Mouse (Mus musculus) ES-Bruce4 (cell line): ENCODE results near the gene Naga. TPM values are rescaled to one million over a fixed set of nuclear protein-coding genes. Genes with fewer than 3 reads are reported as not detected.

ENCODE experiments used
- H3K27ac ChIP-seq: 2 replicates; pipeline ENCODE4 v1.5.1; 2012; ENCODE audit warnings: low read length, inconsistent platforms; ENCODE audit not compliant: insufficient read depth
- H3K27me3 ChIP-seq: 2 replicates; pipeline ENCODE4 v1.6.1; 2012; ENCODE audit warnings: mild to moderate bottlenecking, low read length, inconsistent platforms; ENCODE audit not compliant: control insufficient read depth, poor library complexity, insufficient read depth, severe bottlenecking
- H3K36me3 ChIP-seq: 2 replicates; pipeline ENCODE4 v1.6.1; 2012; ENCODE audit warnings: inconsistent platforms, mild to moderate bottlenecking, low read length, moderate library complexity; ENCODE audit not compliant: control insufficient read depth, poor library complexity, insufficient read depth, severe bottlenecking
- H3K4me1 ChIP-seq: one replicate; pipeline ENCODE4 v1.8.1; 2011; ENCODE audit warnings: low read length; ENCODE audit not compliant: control insufficient read depth, insufficient read depth
- H3K4me3 ChIP-seq: 2 replicates; pipeline ENCODE4 v1.5.1; 2011; ENCODE audit warnings: low read depth, mild to moderate bottlenecking, low read length
- H3K9ac ChIP-seq: 2 replicates; pipeline ENCODE4 v1.6.1; 2012; ENCODE audit warnings: low read depth, mild to moderate bottlenecking, inconsistent platforms; ENCODE audit not compliant: poor library complexity, severe bottlenecking
- H3K9me3 ChIP-seq: replicated peaks from 2 replicates; pipeline ENCODE4 v1.6.1; 2012; ENCODE audit warnings: mild to moderate bottlenecking, low read length, inconsistent platforms; ENCODE audit not compliant: control insufficient read depth, poor library complexity, insufficient read depth, severe bottlenecking
- CTCF ChIP-seq: IDR thresholded peaks from one replicate; pipeline ENCODE4 v1.8.1; 2011; ENCODE audit warnings: low read depth, low read length
- EP300 ChIP-seq: IDR thresholded peaks from 2 replicates; pipeline ENCODE4 v1.6.1; 2011; ENCODE audit warnings: low read depth, low read length; ENCODE audit not compliant: insufficient read depth
- POLR2A ChIP-seq: IDR thresholded peaks from one replicate; pipeline ENCODE4 v1.8.1; 2011; ENCODE audit warnings: low read length; ENCODE audit not compliant: insufficient read depth
- polyA plus RNA-seq: library from polyadenylated mRNA; stranded (reverse); fragments of >200 nt; gene quantifications from 2 replicates; pipeline ENCODE4 v1.2.4, GENCODE M21; 2011; ENCODE audit warnings: low read depth; ENCODE audit not compliant: missing spikeins, insufficient read depth, insufficient read length

Naga gene
- polyA plus RNA-seq, 1 experiment, result 29.5 TPM

DNA sequence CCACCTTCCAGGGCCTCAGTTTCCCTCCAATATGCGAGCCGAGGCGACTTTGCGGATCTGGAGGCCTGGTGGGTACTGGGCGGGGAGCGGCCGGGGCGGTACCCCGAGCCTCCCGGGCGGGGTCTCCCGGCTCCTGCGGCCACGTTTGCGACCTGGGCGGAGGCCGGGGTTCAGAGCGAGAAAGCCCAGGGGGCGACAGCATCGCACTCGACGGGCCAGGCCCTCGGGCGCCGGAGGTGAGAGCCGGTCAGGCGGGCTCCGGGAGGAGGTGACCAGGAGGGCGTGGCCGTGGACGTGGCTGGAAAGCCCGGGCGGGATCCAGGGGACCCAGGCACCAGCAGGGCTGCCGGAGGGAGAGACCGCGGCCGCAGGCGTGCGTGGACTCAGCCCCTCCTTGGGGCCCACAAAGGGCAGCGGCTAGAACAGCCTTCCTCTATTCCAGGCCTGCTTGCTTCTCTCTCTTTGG, 2.3 kb upstream of the Naga start:
- H3K4me1 ChIP-seq, result peaks cover 4% of the 10 kb centered on the region
- H3K27ac ChIP-seq, result no peak overlapping the region
- H3K36me3 ChIP-seq, result no peaks in the 10 kb centered on the region

DNA sequence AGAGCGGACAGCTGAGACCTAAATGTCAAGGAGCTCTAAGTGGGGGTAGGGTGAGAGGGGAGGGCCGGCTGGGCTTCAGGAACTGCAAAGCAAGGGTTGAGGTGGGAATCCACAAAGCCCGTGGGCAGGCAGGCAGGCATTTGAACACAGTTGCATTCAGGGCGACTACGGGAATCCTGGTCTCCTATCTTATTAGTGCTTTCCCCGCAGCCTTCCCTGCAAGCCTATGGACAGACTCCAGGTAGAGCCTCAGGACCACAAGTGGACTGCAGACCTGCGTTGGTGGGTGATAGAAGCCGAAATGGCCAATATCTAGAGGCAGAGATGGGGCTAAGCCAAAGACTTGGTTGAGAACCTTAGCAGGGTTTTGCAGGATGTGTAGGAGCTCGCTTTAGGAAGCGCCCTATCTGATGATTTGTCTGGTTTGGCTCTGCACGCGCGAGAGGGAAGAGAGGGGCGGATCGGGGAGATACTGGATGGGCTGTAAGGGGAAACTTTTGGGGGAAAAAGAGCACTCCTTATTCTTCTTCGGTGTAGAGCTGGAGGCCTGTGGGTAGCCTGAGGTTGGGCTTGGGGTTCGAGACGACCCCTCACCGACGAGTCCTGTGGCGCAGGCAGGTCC, 1.8 kb upstream of the Naga start:
- H3K9me3 ChIP-seq, result no peaks in the 10 kb centered on the region
- no peak overlapping the region for H3K27ac ChIP-seq
- H3K4me3 ChIP-seq, result peak overlapping the region; percentile 45
- peak overlapping the region; percentile 56 for H3K9ac ChIP-seq
- TF ChIP-seq CTCF (no peak), EP300 (no peak), POLR2A (no peak)
- H3K27me3 ChIP-seq, result no peaks in the 10 kb centered on the region
- H3K4me1 ChIP-seq, result peaks cover 4% of the 10 kb centered on the region
- peaks cover 2% of the 10 kb centered on the region; the same call in 1 of the 2 replicates for H3K36me3 ChIP-seq

More for the DNA sequence above, 2.3 kb upstream of the Naga start:
- H3K27me3 ChIP-seq, result no peaks in the 10 kb centered on the region
- no peaks in the 10 kb centered on the region for H3K9me3 ChIP-seq
- peak overlapping the region; percentile 56 for H3K9ac ChIP-seq
- peak overlapping the region; percentile 45 for H3K4me3 ChIP-seq
- no peak for TF ChIP-seq EP300
- TF ChIP-seq POLR2A, result no peak
- TF ChIP-seq CTCF, result no peak

DNA sequence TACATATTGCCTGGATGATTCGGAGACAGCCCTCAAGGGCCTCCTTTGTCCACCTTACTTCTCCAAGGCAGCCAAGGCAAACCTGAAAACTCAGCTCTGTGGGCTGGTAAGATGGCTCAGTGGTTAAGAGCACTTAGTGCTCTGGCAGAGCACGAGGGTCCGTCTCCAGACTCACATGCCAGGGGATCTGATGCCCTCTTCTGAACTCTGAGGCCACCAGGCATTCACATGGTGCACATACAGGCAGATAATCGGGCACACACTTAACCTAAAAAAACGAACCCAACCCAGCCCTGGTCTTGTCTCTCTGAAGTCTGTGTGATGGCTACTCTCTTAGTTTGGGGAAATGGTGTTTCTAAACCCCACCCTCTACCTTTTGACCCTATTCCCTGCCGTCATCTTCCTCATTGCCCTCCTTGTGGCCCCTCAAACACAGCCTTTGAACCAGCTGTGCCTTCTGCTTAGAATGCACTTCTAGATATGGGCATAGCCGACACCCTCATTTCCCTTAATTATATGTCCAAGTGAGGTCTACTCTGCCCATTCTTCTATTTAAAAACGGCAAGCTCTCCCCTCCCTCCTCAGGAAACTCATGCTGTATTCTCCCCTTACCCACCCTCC, 1.0 kb upstream of the Naga start:
- TF ChIP-seq POLR2A, result no peak
- TF ChIP-seq EP300, result no peak
- no peak for TF ChIP-seq CTCF
- no peak overlapping the region for H3K4me3 ChIP-seq
- H3K4me1 ChIP-seq, result peaks cover 4% of the 10 kb centered on the region
- H3K27me3 ChIP-seq, result no peaks in the 10 kb centered on the region
- H3K9me3 ChIP-seq, result no peaks in the 10 kb centered on the region
- H3K36me3 ChIP-seq, result peaks cover 5% of the 10 kb centered on the region; the same call in 1 of the 2 replicates
- no peak overlapping the region for H3K27ac ChIP-seq
- H3K9ac ChIP-seq, result no peak overlapping the region

DNA sequence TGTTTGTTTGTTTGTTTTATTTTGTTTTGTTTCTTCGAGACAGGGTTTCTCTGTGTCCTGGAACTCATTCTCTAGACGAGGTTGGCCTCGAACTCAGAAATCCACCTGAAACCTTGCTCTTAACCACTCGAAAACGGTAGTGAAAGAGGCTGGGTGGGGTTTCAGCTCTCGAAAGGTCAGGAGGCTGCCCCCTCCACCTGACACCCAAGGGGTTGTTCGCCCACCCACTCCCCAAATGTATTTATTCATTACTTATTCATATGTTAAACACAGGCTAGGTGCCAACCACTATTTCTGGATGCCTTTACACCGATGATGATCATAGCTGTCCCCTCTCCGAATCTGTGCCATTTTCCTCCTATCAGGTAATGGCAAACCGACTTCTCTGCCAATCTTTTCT, 425 bp upstream of the Naga start:
- H3K27me3 ChIP-seq, result no peaks in the 10 kb centered on the region
- no peak overlapping the region for H3K4me3 ChIP-seq
- peaks cover 4% of the 10 kb centered on the region for H3K4me1 ChIP-seq
- H3K36me3 ChIP-seq, result peaks cover 8% of the 10 kb centered on the region
- H3K27ac ChIP-seq, result no peak overlapping the region
- H3K9ac ChIP-seq, result no peak overlapping the region
- TF ChIP-seq EP300, result no peak
- TF ChIP-seq CTCF, result no peak
- TF ChIP-seq POLR2A, result no peak
- H3K9me3 ChIP-seq, result no peaks in the 10 kb centered on the region

DNA sequence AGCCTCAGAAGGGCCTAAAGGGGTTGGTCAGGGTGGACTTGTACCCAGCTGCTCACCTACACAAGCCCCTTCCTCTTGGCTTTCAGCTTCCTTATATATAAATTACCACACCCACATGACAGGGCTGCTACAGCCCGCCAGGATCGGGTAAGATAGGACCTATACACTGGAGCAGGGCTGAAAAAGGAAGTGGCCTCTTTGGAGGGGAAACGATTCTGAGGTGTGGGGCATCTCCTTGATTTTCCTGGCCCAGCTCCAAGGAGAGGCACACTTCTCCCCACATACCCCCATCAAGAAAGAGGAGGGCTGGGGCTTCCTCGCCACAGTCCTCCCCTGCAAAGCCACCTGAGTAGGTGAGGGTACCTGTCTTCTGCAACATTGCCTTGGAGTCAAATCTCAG, 850 bp downstream of the Naga start:
- Histone ChIP-seq H3K36me3 (peaks cover 8% of the 10 kb centered on the region), H3K4me3 (peak overlapping the region; percentile 85), H3K27me3 (no peaks in the 10 kb centered on the region), H3K27ac (no peak overlapping the region), H3K9me3 (no peaks in the 10 kb centered on the region), H3K4me1 (peaks cover 4% of the 10 kb centered on the region), H3K9ac (peak overlapping the region; percentile 68)
- no peak for TF ChIP-seq CTCF
- no peak for TF ChIP-seq EP300
- TF ChIP-seq POLR2A, result no peak

DNA sequence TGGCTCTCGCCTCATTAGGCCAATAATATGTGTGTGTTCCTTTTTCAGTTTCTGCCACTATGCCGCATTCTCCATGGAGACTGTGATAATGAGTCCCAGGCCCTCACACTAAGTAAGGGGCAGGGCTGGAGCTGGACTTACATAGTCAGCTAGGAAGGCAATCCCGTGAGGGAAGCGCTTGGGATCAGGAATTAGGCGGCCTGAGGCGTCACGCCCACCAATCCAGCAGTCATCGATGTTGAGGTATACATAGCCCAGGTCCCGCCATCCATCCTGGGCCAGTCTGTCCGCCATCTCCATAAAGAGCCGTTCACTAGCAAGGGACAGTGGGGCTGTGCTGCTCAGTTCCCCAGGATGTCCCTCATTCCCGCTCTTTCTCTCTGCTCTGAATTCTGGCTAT, 2.1 kb downstream of the Naga start:
- no peak for TF ChIP-seq POLR2A
- no peaks in the 10 kb centered on the region for H3K9me3 ChIP-seq
- peaks cover 8% of the 10 kb centered on the region for H3K36me3 ChIP-seq
- no peaks in the 10 kb centered on the region for H3K27me3 ChIP-seq
- H3K9ac ChIP-seq, result no peak overlapping the region
- H3K4me1 ChIP-seq, result peaks cover 4% of the 10 kb centered on the region
- H3K4me3 ChIP-seq, result no peak overlapping the region
- no peak overlapping the region for H3K27ac ChIP-seq
